Mouse (Mus musculus) heart, embryonic 12.5 days (tissue): ENCODE data around the gene Clec12a. TPM values are rescaled to one million over a fixed set of nuclear protein-coding genes. Genes with fewer than 3 reads are reported as not detected.

Source experiments
- ATAC-seq: fragments of 200-750 bp; cut with Nextera tagmentation; 2 replicates; pipeline ENCODE4 v1.8.0; 2017; ENCODE audit warnings: moderate TSS enrichment, moderate library complexity; ENCODE audit not compliant: insufficient number of reproducible peaks, low FRiP score
- H3K27ac ChIP-seq: fragments of 300-500 bp; sonication (generic); 2 replicates; pipeline ENCODE4 v1.5.1; 2016; ENCODE audit warnings: mild to moderate bottlenecking, moderate library complexity; ENCODE audit not compliant: poor library complexity, severe bottlenecking
- H3K27me3 ChIP-seq: fragments of 300-500 bp; sonication (generic); replicated peaks from 2 replicates; pipeline ENCODE4 v1.6.1; 2016; ENCODE audit warnings: mild to moderate bottlenecking, moderate library complexity
- H3K36me3 ChIP-seq: fragments of 300-500 bp; sonication (generic); 2 replicates; pipeline ENCODE4 v1.6.1; 2016; ENCODE audit warnings: mild to moderate bottlenecking, moderate library complexity
- H3K4me1 ChIP-seq: fragments of 300-500 bp; sonication (generic); replicated peaks from 2 replicates; pipeline ENCODE4 v1.6.1; 2016; ENCODE audit warnings: mild to moderate bottlenecking
- H3K4me2 ChIP-seq: fragments of 300-500 bp; sonication (generic); 2 replicates; pipeline ENCODE4 v1.6.1; 2016; ENCODE audit warnings: mild to moderate bottlenecking, moderate library complexity
- H3K4me3 ChIP-seq: fragments of 300-500 bp; sonication (generic); 2 replicates; pipeline ENCODE4 v1.5.1; 2016; ENCODE audit warnings: mild to moderate bottlenecking
- H3K9ac ChIP-seq: fragments of 300-500 bp; sonication (generic); 2 replicates; pipeline ENCODE4 v1.6.1; 2016; ENCODE audit warnings: mild to moderate bottlenecking, moderate library complexity
- H3K9me3 ChIP-seq: fragments of 300-500 bp; sonication (generic); replicated peaks from 2 replicates; pipeline ENCODE4 v1.6.1; 2016; ENCODE audit warnings: mild to moderate bottlenecking, moderate library complexity
- WGBS: fragments of 180-500 bp; shearing (Covaris S2); methylation state at CpG from one replicate; pipeline ENCODE4 v1.1.7; 2016; 5-methylcytosine and 5-hydroxymethylcytosine counted together
- polyA plus RNA-seq: library from polyadenylated mRNA; unstranded; fragments of >200 nt; fragmentation: Nextera tagmentation; extraction: Ambion mirVana; gene quantifications from 2 replicates; pipeline ENCODE4 v1.2.1, GENCODE M21; 2016

Clec12a gene
- polyA plus RNA-seq, 1 experiment from 2014 or later, result 0.78 TPM

DNA sequence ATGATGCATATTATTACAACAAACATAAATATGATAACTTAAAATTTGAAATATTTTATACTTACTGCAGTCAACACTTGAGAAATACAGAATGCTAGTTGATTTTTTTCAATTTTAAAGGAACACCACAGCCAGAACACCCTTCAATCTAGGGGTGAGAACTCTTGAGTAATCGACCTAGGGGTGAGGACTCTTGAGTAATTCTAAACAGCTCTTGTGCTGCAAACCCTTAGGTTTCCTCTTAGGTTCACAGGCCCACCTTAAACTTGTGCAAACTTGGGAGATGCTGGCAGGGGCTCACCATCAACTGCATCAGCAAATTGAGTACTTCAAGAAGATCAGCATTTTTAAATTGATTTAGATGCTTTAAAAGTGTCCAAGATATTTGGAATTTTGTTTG lies 4.7 kb upstream of the Clec12a start:
- H3K4me3 ChIP-seq, result no peak overlapping the region
- H3K9ac ChIP-seq, result no peak overlapping the region
- no peaks in the 10 kb centered on the region for H3K9me3 ChIP-seq
- H3K4me2 ChIP-seq, result no peak overlapping the region
- 62% methylated on average over 1 of the region's 1 CpGs for WGBS
- H3K36me3 ChIP-seq, result no peaks in the 10 kb centered on the region
- no peaks in the 10 kb centered on the region for H3K27me3 ChIP-seq
- H3K4me1 ChIP-seq, result no peaks in the 10 kb centered on the region
- no peak for ATAC-seq
- no peak overlapping the region for H3K27ac ChIP-seq

DNA sequence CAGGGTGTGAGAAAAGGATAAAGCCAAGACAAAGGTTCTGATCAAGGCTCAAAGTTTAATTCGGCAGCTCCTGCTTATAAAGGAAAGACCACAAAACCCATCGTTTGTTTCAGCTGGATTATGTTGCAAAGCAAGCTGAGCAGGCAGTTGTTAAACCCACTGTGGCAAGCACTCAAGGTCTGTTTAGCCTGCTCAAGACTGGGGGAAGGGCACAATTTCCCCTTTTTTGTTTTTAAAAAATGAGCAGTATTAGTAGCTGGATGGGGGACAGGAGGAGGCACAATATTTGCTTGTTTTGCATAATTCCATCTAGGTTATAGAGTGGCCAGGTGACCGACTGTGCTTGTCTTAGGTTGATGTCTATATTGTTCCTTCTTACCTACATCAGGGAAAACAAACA lies 1.9 kb downstream of the Clec12a start:
- WGBS, result 72% methylated on average over 3 of the region's 3 CpGs
- H3K9me3 ChIP-seq, result peaks cover 10% of the 10 kb centered on the region; the same call in 1 of the 2 replicates
- H3K27ac ChIP-seq, result no peak overlapping the region
- H3K4me3 ChIP-seq, result no peak overlapping the region
- H3K36me3 ChIP-seq, result no peaks in the 10 kb centered on the region
- H3K27me3 ChIP-seq, result no peaks in the 10 kb centered on the region
- no peaks in the 10 kb centered on the region for H3K4me1 ChIP-seq
- no peak overlapping the region for H3K4me2 ChIP-seq
- no peak overlapping the region for H3K9ac ChIP-seq
- ATAC-seq, result no peak

DNA sequence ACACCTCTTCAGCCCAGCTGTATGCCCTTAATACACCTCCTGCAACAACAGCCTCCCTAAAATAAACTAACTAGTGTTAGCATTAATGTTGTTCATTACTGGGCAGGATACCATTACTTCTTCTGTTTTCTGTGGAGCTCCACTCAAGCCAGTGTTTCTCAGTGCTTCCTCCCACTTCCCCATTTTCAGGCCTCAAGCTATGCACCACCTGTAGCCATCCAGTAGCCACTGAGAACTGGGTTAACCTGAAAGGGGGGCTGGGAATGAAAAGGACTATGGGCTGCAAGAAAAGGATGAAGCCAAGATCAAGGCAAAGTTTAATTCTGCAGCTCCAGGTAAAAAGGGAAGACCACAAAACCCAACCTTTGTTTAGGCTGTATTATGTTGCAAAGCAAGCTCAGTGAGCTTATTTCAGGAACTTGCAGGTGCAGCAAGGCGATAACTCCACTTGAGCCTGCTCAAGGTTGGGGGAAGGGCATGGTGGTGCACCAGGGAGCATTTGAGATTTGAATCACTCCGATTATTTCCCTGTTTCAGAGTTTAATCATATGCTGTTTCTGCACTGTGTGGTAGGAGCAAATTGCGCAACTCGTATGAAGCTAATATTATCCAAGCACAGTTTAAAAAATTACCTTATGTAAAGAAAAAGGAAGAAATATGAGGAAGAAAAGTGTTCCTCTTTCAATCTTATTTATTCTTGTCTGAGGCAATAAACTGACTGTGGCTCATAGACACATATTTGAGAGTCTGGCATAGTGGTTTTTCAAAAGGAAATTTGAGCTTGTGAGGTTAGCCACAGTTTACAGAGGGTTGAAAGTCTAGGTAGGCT lies 7.2 kb downstream of the Clec12a start:
- Histone ChIP-seq H3K27ac (no peak overlapping the region), H3K27me3 (no peaks in the 10 kb centered on the region), H3K9me3 (peaks cover 10% of the 10 kb centered on the region; the same call in 1 of the 2 replicates), H3K36me3 (no peaks in the 10 kb centered on the region), H3K9ac (no peak overlapping the region), H3K4me2 (no peak overlapping the region), H3K4me3 (no peak overlapping the region), H3K4me1 (no peaks in the 10 kb centered on the region)
- no peak for ATAC-seq
- WGBS, result 56% methylated on average over 4 of the region's 4 CpGs

DNA sequence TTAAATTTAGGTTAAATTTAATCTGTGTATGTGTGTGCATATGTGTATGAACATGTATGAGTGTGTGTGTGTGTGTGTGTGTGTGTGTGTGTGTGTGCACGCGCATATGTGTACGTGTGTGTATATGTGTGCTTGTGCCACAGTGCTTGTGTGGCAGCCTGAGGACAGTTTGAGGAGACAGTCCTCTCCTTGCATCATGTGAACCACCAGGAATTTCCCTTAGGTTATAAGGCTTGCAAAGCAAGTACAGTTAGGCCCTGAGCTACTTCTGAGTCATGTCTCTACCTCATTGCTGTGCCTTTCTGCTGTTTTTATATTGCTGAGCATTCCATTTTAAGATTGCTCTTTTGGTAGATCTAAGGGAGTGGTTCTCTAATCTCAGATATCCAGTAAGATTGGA lies 8.6 kb downstream of the Clec12a start:
- Histone ChIP-seq H3K4me2 (no peak overlapping the region), H3K9me3 (peaks cover 10% of the 10 kb centered on the region; the same call in 1 of the 2 replicates), H3K27me3 (no peaks in the 10 kb centered on the region), H3K4me1 (no peaks in the 10 kb centered on the region), H3K4me3 (no peak overlapping the region), H3K27ac (no peak overlapping the region), H3K36me3 (no peaks in the 10 kb centered on the region), H3K9ac (no peak overlapping the region)
- 90% methylated on average over 3 of the region's 3 CpGs for WGBS
- ATAC-seq, result no peak

DNA sequence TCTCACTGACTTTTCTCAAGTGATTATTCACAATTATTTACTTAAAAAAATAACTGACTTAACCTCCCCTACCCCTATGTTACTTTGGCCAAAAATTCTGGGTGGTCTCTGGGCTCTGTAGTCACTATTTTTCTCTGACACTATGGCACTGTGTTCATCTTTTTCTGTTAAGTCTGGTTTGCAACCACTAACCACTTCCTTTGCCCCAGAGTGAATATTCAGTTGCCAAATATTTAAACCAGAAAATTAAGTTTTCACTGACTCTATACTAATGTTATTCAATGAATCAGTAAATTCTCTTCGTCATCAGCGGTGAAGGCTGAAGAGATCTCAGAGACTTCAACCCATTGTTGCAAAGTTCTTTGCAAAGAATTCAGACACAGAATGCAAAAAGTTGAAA lies 13.3 kb downstream of the Clec12a start:
- 96% methylated on average over 2 of the region's 2 CpGs for WGBS
- Histone ChIP-seq H3K36me3 (no peaks in the 10 kb centered on the region), H3K27ac (no peak overlapping the region), H3K9ac (no peak overlapping the region), H3K27me3 (no peaks in the 10 kb centered on the region), H3K4me1 (no peaks in the 10 kb centered on the region), H3K4me3 (no peak overlapping the region), H3K4me2 (no peak overlapping the region), H3K9me3 (no peaks in the 10 kb centered on the region)
- no peak for ATAC-seq

DNA sequence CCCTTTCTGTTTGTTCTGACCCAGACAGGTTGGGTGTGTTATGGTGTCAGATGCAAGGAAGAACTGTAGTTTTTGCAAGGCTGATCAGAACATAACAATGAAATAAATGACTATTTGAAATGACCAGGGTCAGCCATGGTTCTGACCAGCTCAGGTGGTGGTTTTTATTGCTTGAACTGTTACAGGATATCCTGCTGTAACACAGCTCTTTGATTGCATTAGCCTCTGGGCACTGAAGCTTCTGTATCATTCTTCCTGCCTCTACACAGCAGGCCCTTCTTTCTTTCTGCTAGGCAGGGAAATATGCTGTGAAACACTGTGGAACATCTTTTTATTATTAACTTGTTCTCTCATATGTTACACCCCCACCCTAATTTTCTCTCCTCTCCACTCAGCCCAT lies 13.9 kb downstream of the Clec12a start:
- no peaks in the 10 kb centered on the region for H3K27me3 ChIP-seq
- no peaks in the 10 kb centered on the region for H3K4me1 ChIP-seq
- no peak overlapping the region for H3K9ac ChIP-seq
- H3K9me3 ChIP-seq, result no peaks in the 10 kb centered on the region
- H3K4me3 ChIP-seq, result no peak overlapping the region
- no peak for ATAC-seq
- H3K27ac ChIP-seq, result no peak overlapping the region
- H3K4me2 ChIP-seq, result no peak overlapping the region
- H3K36me3 ChIP-seq, result no peaks in the 10 kb centered on the region

DNA sequence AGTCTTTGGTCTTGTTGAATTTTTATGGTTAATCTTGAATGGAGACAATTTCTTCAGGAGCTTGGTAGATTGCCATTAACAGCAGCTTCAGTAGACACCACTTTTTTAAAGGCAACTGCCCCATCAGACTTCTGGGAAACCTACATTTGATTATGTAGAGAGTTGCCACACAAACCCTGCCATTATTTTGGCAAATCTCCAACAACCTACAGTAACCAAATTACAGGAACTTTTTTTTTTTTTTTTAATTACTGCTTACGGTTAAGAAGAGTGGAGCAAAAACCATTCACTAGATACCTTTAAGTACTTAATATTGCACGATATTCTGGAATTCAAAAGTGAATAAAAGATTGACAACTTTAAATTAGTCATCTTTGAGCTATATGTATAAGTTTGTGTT lies 17.0 kb downstream of the Clec12a start:
- ATAC-seq, result no peak
- Histone ChIP-seq H3K27ac (no peak overlapping the region), H3K36me3 (no peaks in the 10 kb centered on the region), H3K4me2 (no peak overlapping the region), H3K4me1 (no peaks in the 10 kb centered on the region), H3K9me3 (no peaks in the 10 kb centered on the region), H3K27me3 (no peaks in the 10 kb centered on the region), H3K9ac (no peak overlapping the region), H3K4me3 (no peak overlapping the region)
- WGBS, result 83% methylated on average over 2 of the region's 2 CpGs

DNA sequence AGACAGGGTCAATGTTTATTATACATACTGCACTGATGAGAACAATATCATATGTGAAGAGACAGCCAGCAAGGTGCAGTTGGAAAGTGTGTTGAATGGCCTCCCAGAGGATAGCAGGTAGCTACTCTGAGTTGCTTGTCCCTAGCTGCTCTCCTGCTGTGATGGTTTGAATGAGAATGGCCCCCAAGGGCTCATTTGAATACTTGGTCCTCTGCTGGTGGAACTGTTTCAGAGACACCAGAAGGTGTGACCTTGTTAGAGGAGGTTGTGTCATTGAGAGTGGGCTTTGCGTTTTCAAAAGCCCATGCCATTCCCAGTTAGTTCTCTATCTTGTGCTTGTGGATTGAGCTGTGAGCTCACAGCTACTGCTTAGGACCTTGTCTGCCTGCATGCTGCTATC lies 21.5 kb downstream of the Clec12a start:
- H3K27ac ChIP-seq, result no peak overlapping the region
- H3K27me3 ChIP-seq, result no peaks in the 10 kb centered on the region
- ATAC-seq, result no peak
- H3K4me3 ChIP-seq, result no peak overlapping the region
- no peaks in the 10 kb centered on the region for H3K4me1 ChIP-seq
- 28% methylated on average over 1 of the region's 1 CpGs for WGBS
- H3K36me3 ChIP-seq, result no peaks in the 10 kb centered on the region
- H3K9ac ChIP-seq, result no peak overlapping the region
- H3K4me2 ChIP-seq, result no peak overlapping the region
- no peaks in the 10 kb centered on the region for H3K9me3 ChIP-seq

DNA sequence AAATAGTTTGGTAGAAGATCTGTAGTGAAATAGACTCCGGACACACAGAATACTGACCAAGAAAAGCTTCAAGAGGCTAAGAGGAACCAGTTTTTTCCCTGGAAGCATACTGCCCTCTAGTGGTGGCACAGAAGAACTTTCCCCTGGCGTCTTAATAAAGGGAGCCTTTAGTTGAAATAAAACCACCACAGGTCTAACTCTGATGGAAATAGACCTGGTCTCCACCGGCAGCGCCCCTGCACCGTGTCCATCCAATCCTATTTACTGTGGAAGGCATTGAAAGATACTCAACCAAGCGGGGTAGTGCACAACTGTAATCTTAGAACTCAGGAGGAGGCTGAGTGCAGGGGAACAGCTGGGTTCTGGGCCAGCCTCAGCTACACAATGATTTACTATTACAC lies 23.5 kb downstream of the Clec12a start:
- 24% methylated on average over 6 of the region's 6 CpGs for WGBS
- ATAC-seq, result no peak
- Histone ChIP-seq H3K4me1 (0 out of 2 replicates have a peak, but pooled peaks cover 3% of the 10 kb centered on the region), H3K4me2 (no peak overlapping the region), H3K4me3 (no peak overlapping the region), H3K27ac (no peak overlapping the region), H3K36me3 (no peaks in the 10 kb centered on the region), H3K9me3 (no peaks in the 10 kb centered on the region), H3K27me3 (no peaks in the 10 kb centered on the region), H3K9ac (no peak overlapping the region)

DNA sequence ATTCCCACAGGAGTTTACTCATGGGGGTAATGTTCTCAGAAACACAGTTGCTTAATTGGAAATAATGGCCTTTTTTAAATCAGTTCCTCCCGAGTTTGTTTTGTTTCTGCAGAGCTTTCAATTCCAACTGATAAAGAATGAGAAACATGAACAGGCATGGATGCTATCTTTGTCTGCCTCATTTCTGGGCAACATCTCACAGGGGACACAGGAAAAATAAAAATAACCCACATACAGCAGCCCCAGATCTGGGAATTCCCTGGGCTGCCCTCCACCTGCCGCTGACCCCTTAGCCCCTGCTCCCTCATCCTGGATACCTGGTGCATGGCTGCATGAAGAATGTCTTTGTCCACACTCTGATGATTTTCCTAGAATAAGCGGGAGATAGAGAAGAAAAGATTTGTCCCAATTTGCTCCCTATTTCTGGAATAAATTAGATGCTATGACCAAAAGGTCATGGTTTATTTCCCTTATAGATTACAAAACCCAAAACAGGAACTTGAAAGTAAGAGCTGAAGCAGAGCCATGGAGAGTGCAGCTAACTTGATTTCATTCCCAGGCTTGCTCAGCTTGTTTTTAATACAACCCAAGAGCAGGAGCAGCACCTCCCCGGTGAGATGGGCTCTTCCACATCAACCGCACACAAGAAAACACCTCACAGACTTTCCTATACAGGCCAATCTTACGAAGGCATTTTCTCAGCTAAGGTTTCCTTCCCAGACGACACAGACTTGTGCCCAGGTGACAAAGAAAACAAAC lies 27.1 kb downstream of the Clec12a start:
- ATAC-seq, result no peak
- Histone ChIP-seq H3K9ac (no peak overlapping the region), H3K4me1 (peaks cover 6% of the 10 kb centered on the region; the same call in 1 of the 2 replicates), H3K36me3 (no peaks in the 10 kb centered on the region), H3K27me3 (no peaks in the 10 kb centered on the region), H3K4me3 (no peak overlapping the region), H3K27ac (no peak overlapping the region), H3K4me2 (no peak overlapping the region), H3K9me3 (no peaks in the 10 kb centered on the region)
- 60% methylated on average over 7 of the region's 7 CpGs for WGBS

DNA sequence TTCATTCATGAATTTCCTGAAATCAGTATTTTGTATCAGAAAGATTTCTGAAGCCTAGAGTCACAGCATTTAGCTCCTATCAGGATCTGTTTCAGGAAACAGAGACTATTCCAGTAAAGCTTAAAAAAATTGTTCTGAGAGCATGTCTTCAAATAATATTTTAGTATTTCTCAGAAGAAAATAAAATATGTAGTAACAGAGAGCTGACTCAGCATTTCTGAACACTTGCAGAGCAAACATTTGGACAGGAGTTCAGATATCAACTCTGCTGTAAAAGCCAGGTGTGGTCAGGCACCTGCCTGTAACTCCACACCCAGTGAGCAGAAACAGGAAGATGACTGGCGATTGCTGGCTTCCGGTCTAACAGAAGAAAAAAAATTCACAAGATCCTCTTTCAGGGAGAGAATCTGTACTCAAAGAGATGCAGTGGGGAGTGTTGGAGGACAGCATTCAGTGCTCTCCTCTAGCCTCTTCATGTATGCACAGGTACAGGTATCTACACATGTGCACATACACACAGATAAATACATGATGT lies 32.5 kb downstream of the Clec12a start:
- Histone ChIP-seq H3K36me3 (no peaks in the 10 kb centered on the region), H3K27me3 (no peaks in the 10 kb centered on the region), H3K4me3 (no peak overlapping the region), H3K27ac (no peak overlapping the region), H3K4me1 (peaks cover 3% of the 10 kb centered on the region; the same call in 1 of the 2 replicates), H3K9ac (no peak overlapping the region), H3K9me3 (peaks cover 5% of the 10 kb centered on the region; the same call in 1 of the 2 replicates), H3K4me2 (no peak overlapping the region)
- no peak for ATAC-seq
- 66% methylated on average over 2 of the region's 2 CpGs for WGBS
